Mouse (Mus musculus): ENCODE results near the gene Lama2.

Lama2 gene

GRCm38 (mm10) chr10:27619658-27620057 lies at the start of gene Lama2:
Lama2 (minus strand) TSS chr10:27619758.
- no peak for DNase-seq

GRCm38 (mm10) chr10:27664391-27664790 lies 44.8 kb upstream of the Lama2 start:
- no peak for DNase-seq

- DNase-seq: no peak
Observed at GRCm38 (mm10) chr10:27663396-27663795, 43.8 kb upstream of the Lama2 start.

- no peak for DNase-seq
Observed at GRCm38 (mm10) chr10:27654164-27654563, 34.6 kb upstream of the Lama2 start.

- DNase-seq: no peak
Observed at GRCm38 (mm10) chr10:27652694-27653335, 33.3 kb upstream of the Lama2 start.

- DNase-seq: no peak
Observed at GRCm38 (mm10) chr10:27635721-27636120, 16.2 kb upstream of the Lama2 start.

GRCm38 (mm10) chr10:27631002-27631401 lies 11.4 kb upstream of the Lama2 start:
- DNase-seq: no peak

GRCm38 (mm10) chr10:27621697-27622449 lies 2.3 kb upstream of the Lama2 start:
- DNase-seq: no peak

- no peak for DNase-seq
Observed at GRCm38 (mm10) chr10:27617522-27618020, 2.0 kb downstream of the Lama2 start.

GRCm38 (mm10) chr10:27616641-27617415 lies 2.7 kb downstream of the Lama2 start:
- peak; percentile 6 for DNase-seq

- no peak for DNase-seq
Observed at GRCm38 (mm10) chr10:27595675-27596074, 23.9 kb downstream of the Lama2 start.

GRCm38 (mm10) chr10:27533217-27533616 lies 86.3 kb downstream of the Lama2 start:
- DNase-seq: no peak

GRCm38 (mm10) chr10:27508847-27509459 lies 110.6 kb downstream of the Lama2 start:
- no peak for DNase-seq

GRCm38 (mm10) chr10:27500863-27501262 lies 118.7 kb downstream of the Lama2 start:
- DNase-seq: no peak

- DNase-seq: no peak
Observed at GRCm38 (mm10) chr10:27488452-27488851, 131.1 kb downstream of the Lama2 start.

GRCm38 (mm10) chr10:27484041-27484440 lies 135.5 kb downstream of the Lama2 start:
- no peak for DNase-seq

- no peak for DNase-seq
Observed at GRCm38 (mm10) chr10:27475540-27475939, 144.0 kb downstream of the Lama2 start.

- DNase-seq: no peak
Observed at GRCm38 (mm10) chr10:27468274-27468673, 151.3 kb downstream of the Lama2 start.

GRCm38 (mm10) chr10:27413583-27414465 lies 205.7 kb downstream of the Lama2 start:
- no peak for DNase-seq

GRCm38 (mm10) chr10:27390753-27391152 lies 228.8 kb downstream of the Lama2 start:
- no peak for DNase-seq

GRCm38 (mm10) chr10:27387531-27387930 lies 232.0 kb downstream of the Lama2 start:
- DNase-seq: peak; percentile 45

- DNase-seq: no peak
Observed at GRCm38 (mm10) chr10:27384636-27385035, 234.9 kb downstream of the Lama2 start.
